Mouse (Mus musculus) MEL (cell line): ENCODE data around the gene AI182371. TPM values are rescaled to one million over a fixed set of nuclear protein-coding genes. Genes with fewer than 3 reads are reported as not detected.

Source experiments
- DNase-seq: peaks from one replicate; pipeline ENCODE4 v3.0.0; 2011; ENCODE audit warnings: low read depth, low spot score
- H3K27ac ChIP-seq: 2 replicates; pipeline ENCODE4 v1.5.1; 2012; ENCODE audit warnings: low read depth, mild to moderate bottlenecking, control low read depth, low read length, moderate library complexity; ENCODE audit not compliant: control insufficient read depth
- H3K27me3 ChIP-seq, 2 experiments: fragments of 150-350 bp in 1 of 2; sonication (generic) in 1 of 2; 2 replicates each; pipeline ENCODE4 v1.6.1; 2012; ENCODE audit warnings: low read length in 2 of 2, mild to moderate bottlenecking in 2 of 2, improper control_type of control experiment in 1 of 2, moderate library complexity in 1 of 2; ENCODE audit not compliant: insufficient read depth in 2 of 2, control insufficient read depth in 1 of 2
- H3K36me3 ChIP-seq, 2 experiments: 2 replicates each; pipeline ENCODE4 v1.6.1; 2012 to 2014; ENCODE audit warnings: low read length in 2 of 2, improper control_type of control experiment in 1 of 2, inconsistent platforms in 1 of 2, mild to moderate bottlenecking in 1 of 2; ENCODE audit not compliant: insufficient read depth in 2 of 2, control insufficient read depth in 1 of 2
- H3K4me1 ChIP-seq, 2 experiments: fragments of 150-350 bp in 1 of 2; sonication (generic) in 1 of 2; 2 replicates each; pipeline ENCODE4 v1.6.1; 2012; ENCODE audit warnings: low read length in 2 of 2, improper control_type of control experiment in 1 of 2, mild to moderate bottlenecking in 1 of 2; ENCODE audit not compliant: insufficient read depth in 2 of 2, control insufficient read depth in 1 of 2
- H3K4me3 ChIP-seq, 2 experiments: fragments of 150-350 bp in 1 of 2; sonication (generic) in 1 of 2; 2 replicates each; pipeline ENCODE4 v1.5.1; 2012; ENCODE audit warnings: low read depth in 2 of 2, low read length in 2 of 2, mild to moderate bottlenecking in 2 of 2, moderate library complexity in 2 of 2, control low read depth in 1 of 2, improper control_type of control experiment in 1 of 2; ENCODE audit not compliant: control insufficient read depth in 1 of 2, insufficient read depth in 1 of 2
- H3K79me2 ChIP-seq: 2 replicates; pipeline ENCODE4 v1.6.1; 2012; ENCODE audit warnings: mild to moderate bottlenecking, low read length, moderate library complexity; ENCODE audit not compliant: control insufficient read depth, poor library complexity, insufficient read depth
- H3K9ac ChIP-seq: 2 replicates; pipeline ENCODE4 v1.6.1; 2012; ENCODE audit warnings: low read depth, mild to moderate bottlenecking, control low read depth, low read length, moderate library complexity; ENCODE audit not compliant: control insufficient read depth, poor library complexity, severe bottlenecking
- H3K9me3 ChIP-seq: fragments of 150-350 bp; sonication (generic); replicated peaks from 2 replicates; pipeline ENCODE4 v1.6.1; 2012; ENCODE audit warnings: mild to moderate bottlenecking, low read length, improper control_type of control experiment, moderate library complexity; ENCODE audit not compliant: insufficient read depth
- BHLHE40 ChIP-seq: IDR thresholded peaks from 2 replicates; pipeline ENCODE4 v1.6.1; 2012; ENCODE audit warnings: low read depth, mild to moderate bottlenecking, inconsistent platforms, low read length, improper control_type of control experiment, borderline replicate concordance
- CHD1 ChIP-seq: IDR thresholded peaks from 2 replicates; pipeline ENCODE4 v1.6.1; 2012; ENCODE audit warnings: low read depth, mild to moderate bottlenecking, inconsistent platforms, low read length, improper control_type of control experiment
- E2F4 ChIP-seq: IDR thresholded peaks from 2 replicates; pipeline ENCODE4 v1.6.1; 2011; ENCODE audit warnings: low read depth, low read length, improper control_type of control experiment, borderline replicate concordance
- ELF1 ChIP-seq: IDR thresholded peaks from 2 replicates; pipeline ENCODE4 v1.6.1; 2014; ENCODE audit warnings: low read depth, mild to moderate bottlenecking, inconsistent platforms, low read length, improper control_type of control experiment, moderate library complexity
- EP300 ChIP-seq, 2 experiments: IDR thresholded peaks; 2 replicates each; pipeline ENCODE4 v1.6.1; 2011; ENCODE audit warnings: improper control_type of control experiment in 2 of 2, low read length in 2 of 2, low read depth in 1 of 2, mild to moderate bottlenecking in 1 of 2
- JUND ChIP-seq: IDR thresholded peaks from 2 replicates; pipeline ENCODE4 v1.6.1; 2011; ENCODE audit warnings: low read depth, mild to moderate bottlenecking, improper control_type of control experiment, low read length
- KAT2A ChIP-seq: conservative IDR thresholded peaks from 2 replicates; pipeline ENCODE4 v1.6.1; 2012; ENCODE audit warnings: low read depth, low read length, improper control_type of control experiment, inconsistent platforms
- MAFK ChIP-seq: IDR thresholded peaks from 2 replicates; pipeline ENCODE4 v1.6.1; 2011; ENCODE audit warnings: low read depth, mild to moderate bottlenecking, low read length, improper control_type of control experiment, borderline replicate concordance
- MAX ChIP-seq: IDR thresholded peaks from 2 replicates; pipeline ENCODE4 v1.6.1; 2011; ENCODE audit warnings: low read length, improper control_type of control experiment
- MEF2A ChIP-seq: IDR thresholded peaks from 2 replicates; pipeline ENCODE4 v1.6.1; 2014; ENCODE audit warnings: low read depth, mild to moderate bottlenecking, inconsistent platforms, low read length, improper control_type of control experiment; ENCODE audit not compliant: poor library complexity, insufficient replicate concordance, severe bottlenecking; ENCODE audit errors: extremely low read depth
- MYB ChIP-seq: IDR thresholded peaks from 2 replicates; pipeline ENCODE4 v1.6.1; 2011; ENCODE audit warnings: mild to moderate bottlenecking, low read depth, low read length, improper control_type of control experiment
- POLR2AphosphoS5 ChIP-seq: IDR thresholded peaks from 2 replicates; pipeline ENCODE4 v1.6.1; 2012; ENCODE audit warnings: low read depth, borderline replicate concordance, mild to moderate bottlenecking, inconsistent platforms, low read length, moderate library complexity, mixed read lengths
- RAD21 ChIP-seq: IDR thresholded peaks from 2 replicates; pipeline ENCODE4 v1.6.1; 2011; ENCODE audit warnings: mild to moderate bottlenecking, low read depth, low read length, improper control_type of control experiment
- SIN3A ChIP-seq: IDR thresholded peaks from 2 replicates; pipeline ENCODE4 v1.6.1; 2012; ENCODE audit warnings: low read length, improper control_type of control experiment, inconsistent platforms
- SMC3 ChIP-seq: IDR thresholded peaks from 2 replicates; pipeline ENCODE4 v1.6.1; 2011; ENCODE audit warnings: low read depth, low read length, improper control_type of control experiment
- TAL1 ChIP-seq: IDR thresholded peaks from 2 replicates; pipeline ENCODE4 v1.6.1; 2012; ENCODE audit warnings: mild to moderate bottlenecking, inconsistent platforms, low read length, moderate library complexity, mixed read lengths
- TBP ChIP-seq: IDR thresholded peaks from 2 replicates; pipeline ENCODE4 v1.8.0; 2011; ENCODE audit warnings: low read depth, low read length, improper control_type of control experiment
- USF1 ChIP-seq: IDR thresholded peaks from 2 replicates; pipeline ENCODE4 v1.6.1; 2014; ENCODE audit warnings: low read depth, mild to moderate bottlenecking, inconsistent platforms, low read length, improper control_type of control experiment, moderate library complexity
- USF2 ChIP-seq, 2 experiments: IDR thresholded peaks; 2 replicates each; pipeline ENCODE4 v1.6.1; 2011 to 2012; ENCODE audit warnings: improper control_type of control experiment in 2 of 2, low read length in 2 of 2, borderline replicate concordance in 1 of 2, inconsistent platforms in 1 of 2, low read depth in 1 of 2, mild to moderate bottlenecking in 1 of 2; ENCODE audit not compliant: insufficient read depth in 1 of 2
- ZC3H11A ChIP-seq: IDR thresholded peaks from 2 replicates; pipeline ENCODE4 v1.6.1; 2012; ENCODE audit warnings: low read depth, mild to moderate bottlenecking, inconsistent platforms, low read length, improper control_type of control experiment
- ZKSCAN1 ChIP-seq: IDR thresholded peaks from 2 replicates; pipeline ENCODE4 v1.6.1; 2012; ENCODE audit warnings: low read depth, mild to moderate bottlenecking, inconsistent platforms, low read length, improper control_type of control experiment, moderate library complexity
- ZNF384 ChIP-seq: IDR thresholded peaks from 2 replicates; pipeline ENCODE4 v1.6.1; 2012; ENCODE audit warnings: low read depth, mild to moderate bottlenecking, inconsistent platforms, low read length, improper control_type of control experiment
- polyA plus RNA-seq, 2 experiments: library from polyadenylated mRNA; stranded (reverse) in 1 of 2; unstranded in 1 of 2; fragments of >175 nt in 1 of 2; fragments of >200 nt in 1 of 2; gene quantifications; 2 replicates each; pipeline versions ENCODE4 v1.2.1 to v1.2.4; 2012; ENCODE audit warnings: low replicate concordance in 2 of 2, low read depth in 1 of 2; ENCODE audit not compliant: insufficient read length in 2 of 2, insufficient read depth in 1 of 2, missing spikeins in 1 of 2
- total RNA-seq: library from RNA; depleted of rRNA; stranded (reverse); fragments of 300-350 nt; gene quantifications from 2 replicates; pipeline ENCODE4 v1.2.3, GENCODE M21; 2012

Gene AI182371
- total and polyA plus RNA-seq, 3 experiments: 0.12 to 0.40 TPM; not detected in 1

GRCm38 (mm10) chr2:35079166-35079565 is 22.2 kb downstream of the AI182371 start:
- TF ChIP-seq TAL1: no peak
- no peak for TF ChIP-seq EP300 (IDR thresholded peaks at IDR 0.05; ENCODE audit: low read depth in 1 of 2, low read length in 2 of 2)
- TF ChIP-seq ZNF384: no peak
- TF ChIP-seq JUND: no peak
- TF ChIP-seq BHLHE40: no peak
- TF ChIP-seq MEF2A: no peak
- TF ChIP-seq ZC3H11A: no peak
- no peak for TF ChIP-seq USF1
- TF ChIP-seq POLR2AphosphoS5: no peak
- TF ChIP-seq E2F4: no peak
- no peak for TF ChIP-seq KAT2A
- no peak for TF ChIP-seq SIN3A

GRCm38 (mm10) chr2:35074328-35074727 is 27.0 kb downstream of the AI182371 start:
- no peaks in the 10 kb centered on the region for H3K9me3 ChIP-seq
- H3K4me3 ChIP-seq: no peak overlapping the region
- H3K4me1 ChIP-seq: no peaks in the 10 kb centered on the region
- no peak for TF ChIP-seq SMC3
- TF ChIP-seq USF1: no peak
- no peak for TF ChIP-seq SIN3A
- H3K27me3 ChIP-seq: peaks cover under 1 to 1% of the 10 kb centered on the region in 2 experiments; a peak in 2 of 4 replicates
- no peaks in the 10 kb centered on the region for H3K36me3 ChIP-seq
- H3K27ac ChIP-seq: no peak overlapping the region
- DNase-seq: no peak
- no peak overlapping the region for H3K9ac ChIP-seq
- no peaks in the 10 kb centered on the region for H3K79me2 ChIP-seq

More at GRCm38 (mm10) chr2:35079166-35079565, 22.2 kb downstream of the AI182371 start:
- Histone ChIP-seq H3K9ac (no peak overlapping the region), H3K4me3 (no peak overlapping the region), H3K27me3 (peaks cover 4 to 7% of the 10 kb centered on the region in 2 experiments), H3K9me3 (no peaks in the 10 kb centered on the region), H3K27ac (no peak overlapping the region), H3K79me2 (no peaks in the 10 kb centered on the region), H3K36me3 (no peaks in the 10 kb centered on the region), H3K4me1 (no peaks in the 10 kb centered on the region)
- no peak for DNase-seq

GRCm38 (mm10) chr2:35072547-35072946 is 28.8 kb downstream of the AI182371 start:
- TF ChIP-seq MAX: no peak
- no peak for TF ChIP-seq ZNF384
- no peak for TF ChIP-seq RAD21
- TF ChIP-seq ELF1: no peak
- TF ChIP-seq CHD1: no peak
- TF ChIP-seq MAFK: no peak
- TF ChIP-seq TBP: no peak
- no peak for TF ChIP-seq JUND
- TF ChIP-seq EP300 (IDR thresholded peaks at IDR 0.05; ENCODE audit: low read depth in 1 of 2, low read length in 2 of 2): no peak
- no peak for TF ChIP-seq BHLHE40
- no peak for TF ChIP-seq TAL1
- no peak for TF ChIP-seq SMC3
- TF ChIP-seq SIN3A: no peak
- TF ChIP-seq ZKSCAN1: no peak
- TF ChIP-seq POLR2AphosphoS5: no peak
- no peak for TF ChIP-seq USF2 (IDR thresholded peaks at IDR 0.05; ENCODE audit: borderline replicate concordance in 1 of 2, insufficient read depth in 1 of 2, low read depth in 1 of 2, low read length in 2 of 2)
- no peak for TF ChIP-seq E2F4
- TF ChIP-seq MYB: no peak
- no peaks in the 10 kb centered on the region for H3K79me2 ChIP-seq
- H3K4me3 ChIP-seq: no peak overlapping the region
- no peaks in the 10 kb centered on the region for H3K9me3 ChIP-seq
- no peak overlapping the region for H3K9ac ChIP-seq
- H3K36me3 ChIP-seq: no peaks in the 10 kb centered on the region
- no peaks in the 10 kb centered on the region for H3K4me1 ChIP-seq
- 0 out of 4 replicates have a peak, but pooled peaks cover 0 to 1% of the 10 kb centered on the region in 2 experiments for H3K27me3 ChIP-seq
- H3K27ac ChIP-seq: no peak overlapping the region
- DNase-seq: no peak
